Mouse (Mus musculus) bone marrow, adult 2 months (tissue): ENCODE measurements around the gene Tm6sf1.

Source experiments
- CTCF ChIP-seq: fragments of 200-500 bp; IDR thresholded peaks from 2 replicates; pipeline ENCODE4 v1.5.1; 2011; ENCODE audit warnings: low read length, control low read depth; ENCODE audit not compliant: control insufficient read depth, insufficient read depth
- POLR2A ChIP-seq: fragments of 200-500 bp; IDR thresholded peaks from 2 replicates; pipeline ENCODE4 v1.6.1; 2011; ENCODE audit warnings: low read depth, mild to moderate bottlenecking, control low read depth, low read length, borderline replicate concordance; ENCODE audit not compliant: control insufficient read depth

GRCm38 (mm10) chr7:81842141-81842540 lies 16.7 kb upstream of the Tm6sf1 start:
- TF ChIP-seq CTCF: no peak
- TF ChIP-seq POLR2A: no peak
